Mouse (Mus musculus) cerebellum, postnatal 10 days (tissue): ENCODE data around the gene Inafm1.
"Not testable (repeated sequence)": the region's sequence is repeated elsewhere in the genome, so short reads cannot be mapped to it uniquely, and the experiment has no call there.

Source experiments
- DNase-seq, 2 experiments: peaks; one replicate each; pipeline ENCODE4 v3.0.0; 2021; ENCODE audit warnings: mixed read lengths in 2 of 2

Gene Inafm1

DNA sequence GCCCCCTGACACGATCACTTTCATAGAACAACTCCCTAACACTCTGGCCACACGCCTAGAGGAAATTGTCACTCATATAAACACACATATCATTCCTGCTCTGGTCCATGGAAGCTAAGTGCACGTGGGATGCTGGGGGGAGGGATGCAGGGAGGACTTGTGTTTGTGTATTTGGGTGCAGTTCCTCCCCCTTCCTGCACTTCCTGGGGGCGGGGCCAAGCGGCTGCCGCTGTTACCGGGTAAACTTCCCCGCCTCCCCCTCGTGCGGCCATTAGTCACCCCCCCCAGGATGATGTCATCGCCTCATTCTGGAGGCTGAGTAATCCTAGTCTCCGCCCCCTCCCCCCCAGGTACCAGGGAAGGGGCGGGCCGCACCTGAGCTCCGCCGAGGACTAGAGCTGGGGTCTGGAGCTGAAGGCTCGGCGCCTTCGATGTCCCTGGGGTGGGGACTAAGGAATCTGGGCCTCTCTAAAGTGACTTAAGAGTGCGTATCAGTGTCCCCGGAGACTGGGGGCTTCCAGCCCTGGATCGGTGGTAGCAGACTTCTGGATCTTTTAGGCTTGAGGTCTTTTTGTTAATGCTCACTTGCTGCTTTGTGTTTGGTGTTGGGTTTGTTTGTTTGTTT lies 23.5 kb upstream of the Inafm1 start:
- peak; percentile 97 to 99 for DNase-seq

DNA sequence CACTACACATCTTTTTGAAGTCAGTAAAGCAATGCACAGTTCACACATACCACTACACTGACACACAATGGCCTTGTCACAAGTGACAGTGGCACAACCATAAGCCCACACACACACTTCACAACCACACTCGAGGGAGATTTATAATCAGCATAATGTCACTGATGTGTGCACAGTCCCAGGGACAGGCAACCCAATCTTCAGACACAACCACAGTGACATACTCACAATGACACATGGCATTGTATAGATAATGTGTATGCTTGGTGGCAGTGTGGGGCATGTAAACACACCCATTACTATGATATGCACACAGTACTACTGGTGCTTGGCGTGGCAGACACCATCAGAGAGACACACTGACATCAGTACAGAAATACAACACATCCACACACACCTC lies 22.7 kb upstream of the Inafm1 start:
- DNase-seq = peak in 1 of 2 experiments; percentile 14

DNA sequence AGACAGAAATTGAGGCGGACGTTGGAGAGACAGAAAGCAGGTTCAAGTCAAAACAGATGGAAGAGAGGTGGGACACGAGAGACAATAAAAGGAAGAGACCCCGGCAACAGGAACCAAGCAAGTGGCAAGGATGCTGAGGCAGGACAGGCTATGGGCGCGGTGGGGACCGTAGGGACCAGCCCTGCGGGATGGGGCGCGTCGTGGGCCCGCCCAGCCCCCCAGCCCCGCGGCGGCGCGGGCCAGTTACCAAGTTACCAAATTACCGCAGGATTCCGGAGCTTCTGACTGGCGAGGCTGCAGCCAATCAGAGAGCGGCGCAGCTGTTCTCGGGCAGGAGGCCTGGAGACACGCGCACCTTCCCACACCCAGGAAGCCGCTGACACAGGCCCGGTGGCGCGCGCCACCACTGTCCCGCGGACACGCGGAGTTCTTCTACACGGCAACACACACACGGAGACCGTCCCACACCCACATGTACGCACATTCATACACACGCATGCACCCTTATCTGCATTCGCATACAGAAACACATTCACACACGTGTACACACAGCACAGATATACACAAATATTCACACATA lies 22.0 kb upstream of the Inafm1 start:
- DNase-seq = peak; percentile 85 to 87

DNA sequence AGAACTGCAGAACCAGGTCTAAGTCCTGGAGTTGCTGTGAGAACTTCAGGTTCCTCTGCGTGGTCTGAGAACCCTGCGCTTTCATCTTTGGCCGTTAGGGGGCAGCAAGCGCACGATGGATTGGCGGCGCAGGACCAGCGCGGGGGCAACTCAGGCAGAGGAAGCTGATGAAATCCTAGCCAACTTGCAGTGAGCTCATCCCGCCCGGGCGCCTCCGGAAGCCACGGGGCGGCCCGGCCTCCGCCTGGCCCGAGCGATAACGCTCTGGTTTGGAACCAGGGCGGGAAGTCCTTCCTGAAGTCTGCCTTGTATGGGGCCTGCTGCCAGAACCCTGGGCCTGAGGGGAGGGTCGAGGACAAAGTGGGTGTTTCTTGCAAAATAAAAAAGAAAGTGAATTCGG lies 21.4 kb upstream of the Inafm1 start:
- peak; percentile 96 to 98 for DNase-seq

DNA sequence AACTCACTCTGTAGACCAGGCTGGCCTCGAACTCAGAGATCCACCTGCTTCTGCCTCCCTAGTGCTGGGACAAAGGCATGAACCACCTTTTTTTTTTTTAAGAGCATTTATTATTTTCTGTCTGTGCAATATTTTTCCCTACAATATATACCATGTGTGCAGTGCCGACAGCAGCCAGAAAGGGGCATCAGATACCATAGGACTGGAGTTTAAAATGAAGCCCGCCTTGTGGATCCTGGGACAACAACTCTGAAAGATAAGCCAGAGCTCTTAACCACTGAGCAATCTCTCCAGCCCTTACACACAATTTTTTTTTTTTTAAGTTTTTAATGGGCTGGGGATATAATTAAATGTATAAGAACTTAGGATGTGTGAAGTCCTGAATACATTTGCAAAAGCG lies 20.9 kb upstream of the Inafm1 start:
- peak; percentile 62 to 67 for DNase-seq

DNA sequence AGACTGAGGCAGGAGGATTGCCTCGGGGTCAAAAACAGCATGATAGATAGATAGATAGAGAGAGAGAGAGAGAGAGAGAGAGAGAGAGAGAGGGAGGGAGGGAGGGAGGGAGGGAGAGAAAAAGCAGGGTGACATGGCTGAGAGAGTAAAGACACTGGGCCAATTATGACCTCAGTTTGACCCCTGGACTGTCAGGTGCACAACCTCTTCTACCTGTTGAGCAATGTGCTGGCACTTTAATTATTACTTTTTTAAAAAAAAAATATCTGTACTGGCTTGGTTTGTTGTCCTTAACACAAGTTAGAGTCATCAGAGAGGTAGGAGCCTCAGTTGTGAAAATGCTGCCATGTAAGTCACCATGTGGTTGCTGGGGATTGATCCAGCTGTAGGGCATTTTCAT lies 14.4 kb upstream of the Inafm1 start:
- no peak for DNase-seq

DNA sequence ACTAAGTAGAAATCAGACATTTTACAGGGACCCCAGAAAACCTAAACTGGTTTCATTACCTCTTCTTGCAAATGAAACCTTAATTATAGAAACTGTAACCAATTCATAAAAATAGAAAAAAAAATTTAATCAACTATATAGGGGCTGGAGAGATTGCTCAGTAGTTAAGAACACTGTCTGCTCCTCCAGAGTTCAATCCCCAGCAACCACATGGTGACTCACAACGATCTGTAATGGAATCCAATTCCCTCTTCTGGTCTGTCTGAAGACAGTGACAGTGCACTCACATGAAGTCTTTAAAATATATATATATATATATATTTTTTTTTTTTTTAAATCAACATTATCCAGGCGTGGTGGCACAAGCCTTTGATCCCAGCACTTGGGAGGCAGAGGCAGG lies 13.6 kb upstream of the Inafm1 start:
- no peak for DNase-seq

DNA sequence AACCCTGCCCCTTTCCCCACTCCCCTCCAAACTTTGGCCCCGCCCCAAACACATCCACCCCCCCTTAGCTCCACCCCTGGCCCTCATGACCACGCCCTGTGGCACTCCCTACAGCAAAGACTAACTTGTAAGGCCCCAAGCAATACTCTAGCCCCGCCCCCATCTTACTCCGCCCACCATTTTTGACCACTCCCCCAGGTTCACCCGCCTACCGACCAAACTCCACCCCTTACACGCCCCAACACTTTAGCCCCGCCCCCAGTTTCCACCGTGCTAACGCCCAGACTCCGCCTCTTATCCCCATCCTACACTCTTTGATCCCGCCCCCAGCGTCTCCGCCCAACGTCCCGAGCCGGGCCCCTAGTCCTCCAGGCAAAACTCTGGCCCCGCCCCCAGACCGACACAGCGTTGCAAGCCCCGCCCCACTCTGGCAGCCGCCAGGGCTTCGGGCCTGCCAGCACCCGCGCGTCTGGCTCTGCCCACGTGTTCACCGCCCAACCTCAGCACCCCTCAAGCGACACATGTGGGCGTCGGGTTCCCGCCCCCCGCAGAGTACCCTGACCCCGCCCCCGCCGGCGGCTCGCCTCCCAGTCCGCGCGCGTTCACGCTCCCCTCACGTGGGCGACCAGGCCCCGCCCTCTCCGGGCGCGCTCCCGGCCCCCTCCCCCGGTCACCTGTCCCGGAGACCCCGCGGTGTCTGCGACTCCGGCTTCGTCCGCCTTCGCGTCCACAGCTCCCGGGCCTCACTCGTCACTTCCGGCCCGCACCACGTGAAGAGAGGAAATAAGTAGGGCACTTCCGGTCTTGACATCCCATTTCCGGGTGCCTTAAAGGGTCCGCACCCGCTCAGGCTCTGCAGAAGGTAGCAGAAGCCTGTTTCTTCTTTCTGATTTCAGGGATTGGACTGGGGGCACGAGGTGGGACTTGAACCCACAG lies 12.9 kb upstream of the Inafm1 start, which contains the start of gene Ccdc9:
TSS of gene Ccdc9 (minus strand) at position 770 of the 936 bp plus-strand sequence.
- DNase-seq = peak; percentile 100

DNA sequence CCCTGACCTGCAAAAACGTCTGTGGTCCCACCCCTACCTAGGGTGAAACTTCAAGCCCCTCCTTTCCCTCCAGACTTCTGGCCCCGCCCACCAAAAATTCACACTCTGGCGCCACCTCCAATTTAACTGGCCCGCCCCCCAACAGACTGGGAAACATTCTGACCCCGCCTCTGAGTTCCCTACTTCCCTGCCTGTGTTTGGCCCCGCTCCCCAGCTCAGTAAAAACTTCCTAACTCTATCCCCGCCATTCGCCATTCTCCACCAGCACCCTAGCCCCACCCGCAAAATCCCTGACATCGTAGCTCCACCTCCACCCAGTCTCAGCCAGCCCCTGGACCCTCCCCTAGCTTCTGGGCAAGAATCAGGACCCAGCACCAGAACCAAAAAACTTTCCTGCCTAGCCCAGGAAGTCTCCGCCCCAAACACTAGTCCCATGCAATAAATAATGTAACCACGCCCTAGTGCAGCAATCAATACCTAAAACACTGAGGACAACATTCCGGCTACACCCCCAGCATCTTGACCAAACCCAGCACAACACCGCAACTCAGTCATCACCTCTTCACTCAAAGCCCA lies 12.1 kb upstream of the Inafm1 start:
- DNase-seq = peak; percentile 66 to 70

DNA sequence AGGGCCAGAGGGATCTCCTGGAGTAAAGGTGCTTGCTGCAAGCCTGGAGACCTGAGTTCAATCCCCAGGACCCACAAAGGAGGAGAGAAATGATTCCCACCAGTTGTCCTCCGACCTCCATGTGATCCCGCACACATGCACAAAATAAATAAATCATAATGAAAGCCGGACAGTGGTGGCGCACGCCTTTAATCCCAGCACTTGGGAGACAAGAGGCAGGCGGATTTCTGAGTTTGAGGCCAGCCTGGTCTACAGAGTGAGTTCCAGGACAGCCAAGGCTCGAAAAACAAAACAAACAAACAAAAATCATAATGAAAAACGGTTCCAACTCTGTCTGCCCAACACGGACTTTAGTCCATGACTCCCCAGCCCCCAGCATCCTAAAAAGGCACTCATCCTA lies 11.5 kb upstream of the Inafm1 start:
- DNase-seq = no peak

DNA sequence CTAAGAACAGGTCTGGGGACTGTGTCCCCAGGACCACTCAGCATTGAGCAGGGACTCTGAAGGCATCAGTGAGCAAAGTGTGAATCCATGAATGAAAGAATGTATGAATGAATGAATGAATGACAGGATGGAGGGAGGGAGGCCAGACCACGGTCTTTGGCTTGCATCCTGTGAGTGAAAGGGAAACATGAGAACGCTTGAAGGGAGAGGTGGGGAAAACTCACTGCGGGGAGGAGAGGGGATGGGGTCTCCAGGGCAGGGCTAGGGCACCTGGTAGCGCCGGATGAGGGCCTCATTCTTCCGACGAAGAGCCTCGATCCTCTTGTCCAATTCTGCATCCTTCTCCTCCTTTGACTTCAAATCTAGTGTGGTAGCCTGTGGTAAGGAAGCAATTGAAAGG lies 10.6 kb upstream of the Inafm1 start:
- DNase-seq = no peak

DNA sequence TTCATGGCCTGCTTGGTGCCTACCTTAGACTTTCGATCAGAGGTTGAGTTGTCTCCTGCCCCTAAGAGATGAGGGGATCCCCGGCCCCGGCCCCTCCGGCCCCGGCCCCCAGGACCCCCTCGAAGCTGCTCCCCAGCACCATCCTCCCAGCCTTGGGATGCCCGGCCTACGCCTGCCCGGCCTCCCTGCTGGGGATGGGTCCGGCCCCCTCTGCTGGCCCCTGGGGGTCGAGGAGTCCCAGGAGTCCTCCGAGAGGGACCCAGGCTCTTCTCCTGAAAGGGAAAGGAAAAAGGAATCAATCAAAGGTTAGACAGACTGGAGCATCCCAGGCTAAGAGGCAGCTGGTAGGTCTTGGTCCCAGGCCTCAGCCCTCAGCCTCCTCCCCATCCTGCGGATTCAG lies 8.9 kb upstream of the Inafm1 start:
- DNase-seq = no peak

DNA sequence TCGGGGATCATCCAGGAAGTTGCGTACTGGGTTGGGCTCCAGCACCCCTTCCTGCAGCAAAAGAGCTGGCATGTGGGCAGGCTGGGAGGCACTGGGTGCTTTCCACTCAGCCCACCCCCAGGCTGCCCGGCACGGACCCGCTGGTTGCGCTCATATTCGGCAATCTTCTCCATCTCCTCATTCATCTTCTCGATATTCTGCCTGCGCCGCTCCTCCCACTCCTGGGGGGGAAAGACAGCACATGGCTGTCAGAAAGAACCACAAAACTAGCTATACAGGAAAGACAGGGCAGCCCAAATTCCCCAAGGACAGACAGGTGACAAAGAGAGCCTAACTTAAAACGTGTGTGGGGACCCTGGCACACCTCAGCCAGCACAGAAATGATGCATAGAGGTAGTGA lies 7.3 kb upstream of the Inafm1 start:
- no peak for DNase-seq

DNA sequence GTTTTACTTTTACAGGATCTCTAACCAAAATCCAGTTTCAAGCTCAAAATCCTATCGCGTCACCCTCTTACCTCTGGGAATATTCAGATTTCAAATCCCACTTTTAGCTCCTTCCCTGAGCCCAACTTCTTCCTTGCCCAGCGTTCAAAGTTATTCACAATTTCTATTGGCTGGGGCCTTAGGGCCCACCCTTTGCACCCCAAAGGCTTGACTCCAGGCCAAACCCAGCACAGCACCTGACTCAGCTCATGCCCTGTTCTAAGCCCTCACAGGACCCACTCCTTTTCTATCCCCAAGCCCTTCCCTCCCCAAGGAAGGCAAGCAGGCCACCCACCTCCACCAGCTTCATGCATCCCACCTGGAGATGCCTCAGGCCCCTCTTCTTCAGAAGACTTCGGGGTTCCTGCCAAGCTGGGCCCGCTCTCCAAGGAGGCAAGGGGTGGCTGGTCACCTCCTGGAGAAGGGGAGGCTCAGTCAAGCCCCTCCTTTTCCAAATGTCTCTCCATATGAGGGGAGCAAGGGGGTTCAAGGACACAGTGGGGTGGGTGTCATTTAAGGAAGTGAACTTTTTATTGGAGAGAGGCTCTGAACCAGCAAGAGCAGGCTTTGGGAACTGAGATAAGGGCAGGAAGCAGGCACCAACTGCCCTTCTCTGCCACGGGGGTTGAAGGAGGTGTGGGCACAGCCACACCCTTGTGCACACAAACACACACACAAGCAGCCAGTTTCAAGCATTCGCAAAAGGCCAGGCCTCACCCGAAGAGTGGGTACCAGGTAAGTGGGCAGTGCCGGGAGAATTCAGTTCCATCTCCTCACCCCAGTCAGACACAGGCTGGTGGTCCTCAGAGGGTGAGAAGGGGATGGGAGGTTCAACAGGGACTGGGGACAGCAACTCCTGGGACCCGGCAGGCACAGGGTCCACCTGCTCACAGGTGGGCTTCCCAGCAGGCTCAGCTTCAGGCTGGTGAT lies 1.8 kb upstream of the Inafm1 start:
- DNase-seq = peak in 1 of 2 experiments; percentile 24

DNA sequence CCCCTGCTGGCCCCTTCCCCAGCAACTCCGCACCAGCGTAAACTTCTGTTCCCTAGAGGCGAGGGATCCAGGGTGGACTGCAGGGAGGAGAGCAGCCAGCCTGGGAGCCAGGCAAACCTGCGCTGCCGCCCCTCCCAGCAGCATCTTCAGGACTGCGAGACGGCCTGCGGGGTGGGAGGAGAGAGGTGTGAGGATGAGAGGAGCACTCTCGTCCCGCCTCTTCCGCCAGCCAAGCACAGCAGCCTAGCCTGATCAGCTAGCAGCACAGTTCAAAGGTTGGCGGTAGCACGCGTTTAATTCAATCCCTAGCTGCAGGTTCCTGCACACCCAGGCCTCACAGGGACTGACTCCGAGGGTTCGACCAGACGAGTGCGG lies 336 bp upstream of the Inafm1 start:
- DNase-seq = peak in 1 of 2 experiments; percentile 83

DNA sequence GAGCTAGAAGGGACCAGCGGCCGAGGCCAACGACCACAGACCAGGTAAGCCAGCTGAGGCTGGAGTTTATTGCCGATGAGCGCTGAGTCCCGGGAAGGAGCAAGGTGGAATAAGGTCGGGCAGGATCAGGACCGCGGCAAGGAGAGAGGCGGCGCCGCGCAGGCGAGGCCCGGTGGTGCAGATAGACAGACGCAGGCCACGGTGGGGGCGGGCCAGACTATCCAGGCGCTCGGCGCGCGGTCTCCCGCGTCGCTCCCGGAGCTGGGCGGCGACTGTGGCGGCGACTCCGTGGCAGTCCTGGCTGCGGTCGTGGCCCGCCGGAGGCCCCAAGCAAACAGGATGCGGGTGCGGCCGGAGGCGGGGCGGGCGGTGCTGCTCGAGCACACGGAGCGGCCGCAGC lies 736 bp downstream of the Inafm1 start:
- peak; percentile 83 for DNase-seq

DNA sequence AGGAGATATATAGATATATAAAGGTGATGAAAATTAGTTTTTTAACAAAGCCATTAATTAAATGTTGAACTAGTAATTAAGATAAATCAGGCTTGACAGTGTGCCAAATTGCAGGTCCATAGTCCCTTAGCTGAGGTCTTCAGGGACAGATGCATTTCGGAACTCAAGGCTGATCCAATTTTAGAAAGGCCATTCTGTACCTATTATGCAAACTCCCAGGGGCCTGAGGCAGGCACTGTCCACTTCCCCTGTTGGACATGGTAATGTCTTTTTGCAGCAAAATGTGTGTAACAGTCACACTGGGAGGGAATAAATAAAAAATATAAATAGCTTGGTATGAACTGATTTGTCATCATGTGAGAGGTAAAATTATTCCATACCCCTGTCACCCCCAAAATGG lies 2.3 kb downstream of the Inafm1 start:
- no peak for DNase-seq

DNA sequence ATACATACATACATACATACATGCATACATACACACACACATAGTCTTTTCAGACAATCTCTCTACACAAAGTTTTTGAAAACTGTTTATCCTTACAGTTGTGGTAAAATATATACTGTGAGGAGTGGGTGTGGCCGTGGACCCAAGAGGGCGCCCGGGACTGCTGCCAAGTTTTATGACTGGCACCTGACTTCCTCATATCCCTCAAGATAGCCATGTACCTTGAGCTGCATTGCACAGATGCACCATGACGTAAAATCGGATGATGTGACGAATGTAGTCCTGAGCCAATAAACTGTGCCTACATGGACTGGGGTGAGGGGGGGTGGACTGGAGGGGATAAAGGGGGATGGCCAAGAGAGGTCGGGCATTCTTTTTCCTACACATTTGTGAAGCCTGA lies 6.8 kb downstream of the Inafm1 start:
- not testable (repeated sequence) for DNase-seq

DNA sequence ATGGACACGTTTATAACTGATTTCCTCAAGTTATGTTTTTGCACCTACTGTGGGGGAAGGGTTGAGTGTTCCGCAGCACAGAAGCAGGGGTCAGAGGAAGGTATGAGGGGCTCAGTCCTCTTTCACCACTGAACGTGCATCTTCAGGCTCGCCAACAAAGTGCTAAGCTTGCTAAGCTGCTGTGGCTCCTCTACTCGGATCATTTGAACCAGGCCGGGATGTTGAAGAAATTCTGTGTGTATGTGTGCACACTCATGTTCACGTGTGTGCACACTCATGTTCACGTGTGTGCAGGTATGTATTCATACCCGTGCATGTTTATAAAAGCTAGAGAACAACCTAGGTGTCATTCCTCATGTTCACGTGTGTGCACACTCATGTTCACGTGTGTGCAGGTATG lies 7.6 kb downstream of the Inafm1 start:
- no peak for DNase-seq

DNA sequence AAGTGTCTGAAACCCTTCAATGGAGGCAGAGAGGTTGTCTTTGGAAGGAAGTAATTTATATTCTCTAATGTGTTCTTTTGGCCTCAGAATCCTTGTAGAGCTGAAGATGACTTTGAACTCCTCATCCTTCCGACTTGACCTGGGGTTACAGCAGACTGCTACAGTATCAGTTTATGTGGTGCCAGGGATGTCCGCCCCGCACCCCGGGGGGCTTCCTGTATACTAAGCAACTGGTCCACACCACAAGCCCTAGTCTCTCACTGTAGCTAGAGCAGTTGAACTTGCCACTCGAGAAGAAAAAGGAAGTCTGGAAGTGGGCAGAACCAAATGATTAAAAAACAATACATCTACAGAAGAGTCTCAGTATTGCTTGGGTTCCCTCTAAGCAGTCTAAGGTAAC lies 9.6 kb downstream of the Inafm1 start:
- DNase-seq = no peak

DNA sequence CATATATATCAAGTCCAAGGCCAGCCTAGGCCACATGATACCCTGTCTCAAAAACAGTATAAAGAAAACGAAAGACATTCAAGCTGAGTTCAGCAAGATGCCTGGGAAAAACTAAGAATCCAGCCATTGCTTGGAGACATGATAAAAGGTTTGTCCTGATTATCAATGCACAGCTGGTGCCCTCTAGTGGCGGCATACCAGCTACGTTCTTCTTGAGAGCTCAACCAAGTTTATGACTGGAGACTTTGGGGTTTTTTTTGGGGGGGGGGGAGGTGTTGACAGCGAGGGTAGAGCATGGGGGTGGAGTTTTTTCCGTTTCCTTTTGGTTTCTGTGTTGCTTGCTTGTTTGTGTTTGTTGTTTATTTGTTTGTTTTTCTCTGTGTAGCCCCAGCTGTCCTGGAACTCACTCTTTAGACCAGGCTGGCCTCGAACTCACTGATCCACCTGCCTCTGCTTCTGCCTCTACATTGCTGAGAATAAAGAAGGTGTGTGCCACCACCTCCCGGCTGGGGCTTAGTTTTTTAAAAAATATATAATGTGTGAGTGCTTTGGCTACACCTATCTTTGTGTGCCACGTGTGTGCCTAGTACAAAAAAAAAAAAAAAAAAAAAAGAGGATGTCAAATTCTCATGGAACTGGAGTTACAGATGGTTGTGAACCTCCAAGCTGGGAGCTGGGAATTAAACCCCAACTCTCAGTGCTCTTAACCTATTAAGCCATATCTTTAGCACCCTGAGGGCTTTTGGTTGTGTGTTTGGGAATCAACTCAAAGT lies 10.2 kb downstream of the Inafm1 start:
- DNase-seq = peak; percentile 89 to 92
